Mouse (Mus musculus): ENCODE measurements around the gene Obp2a. TPM values are rescaled to one million over a fixed set of nuclear protein-coding genes. Genes with fewer than 3 reads are reported as not detected.
"Not testable (repeated sequence)": the region's sequence is repeated elsewhere in the genome, so short reads cannot be mapped to it uniquely, and the experiment has no call there.

Gene Obp2a
- total RNA-seq (2021): not detected
- long read RNA-seq, experiment 1: 0 reads
- long read RNA-seq, experiment 2: 0 reads

DNA sequence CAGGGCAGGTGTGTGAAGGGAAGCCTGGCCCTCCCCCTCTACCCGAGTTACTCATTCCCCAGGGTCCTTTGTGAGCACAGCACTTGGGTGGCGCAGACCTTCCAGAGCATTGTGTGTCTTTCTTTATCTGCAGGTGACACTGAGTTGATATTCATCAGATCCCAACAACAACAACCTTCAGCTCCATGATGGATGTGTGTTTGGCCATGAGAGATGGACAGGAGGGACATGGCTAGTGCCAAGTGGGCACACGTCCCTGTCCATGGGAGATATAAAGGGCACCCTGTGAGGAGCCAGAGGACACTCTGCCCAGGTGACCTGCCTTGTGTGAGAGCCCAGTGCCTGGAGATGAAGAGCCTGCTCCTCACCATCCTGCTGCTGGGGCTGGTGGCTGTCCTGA, at the start of gene Obp2a:
Gene Obp2a, plus strand, starts transcription at position 301 of the 400 bp plus-strand sequence.
- intact Hi-C loops (cut with DNase I); DNase-seq (ENCODE audit: low spot score in 2 of 2): not testable (repeated sequence)

DNA sequence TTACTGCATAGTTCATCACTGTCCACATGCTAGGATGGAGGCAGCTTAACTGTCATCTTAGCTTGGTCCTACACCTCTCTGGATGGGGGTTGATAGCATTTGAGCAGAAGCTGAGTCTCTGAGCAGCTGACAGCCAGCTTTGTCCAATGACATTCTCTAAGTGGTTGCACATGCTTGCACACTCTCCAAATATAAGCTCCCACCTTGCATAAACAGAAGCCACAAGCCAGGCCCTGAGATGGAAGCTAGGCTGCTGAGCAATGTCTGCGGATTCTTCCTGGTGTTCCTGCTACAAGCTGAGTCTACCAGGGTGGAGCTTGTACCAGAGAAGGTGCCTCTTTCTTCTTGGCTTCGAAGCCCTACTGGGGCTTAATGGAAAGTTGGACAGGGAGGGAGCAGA, 46.9 kb upstream of the Obp2a start, which contains the start of gene Lcn8:
Gene Lcn8, plus strand, starts transcription at position 219 of the 400 bp plus-strand sequence.
- intact Hi-C loops (cut with DNase I): no loop called here

GRCm38 (mm10) chr2:25654502-25654901, 45.3 kb upstream of the Obp2a start:
- intact Hi-C loops (cut with DNase I): no loop called here
- no peak for DNase-seq (ENCODE audit: low spot score in 2 of 2)

More for the DNA sequence above, 46.9 kb upstream of the Obp2a start, which contains the start of gene Lcn8:
- no peak for DNase-seq (ENCODE audit: low spot score in 2 of 2)

- intact Hi-C loops (cut with DNase I): no loop called here
- peak; percentile 12 to 20 for DNase-seq (ENCODE audit: low spot score in 2 of 2)
Observed at GRCm38 (mm10) chr2:25656691-25657090, 43.2 kb upstream of the Obp2a start.

DNA sequence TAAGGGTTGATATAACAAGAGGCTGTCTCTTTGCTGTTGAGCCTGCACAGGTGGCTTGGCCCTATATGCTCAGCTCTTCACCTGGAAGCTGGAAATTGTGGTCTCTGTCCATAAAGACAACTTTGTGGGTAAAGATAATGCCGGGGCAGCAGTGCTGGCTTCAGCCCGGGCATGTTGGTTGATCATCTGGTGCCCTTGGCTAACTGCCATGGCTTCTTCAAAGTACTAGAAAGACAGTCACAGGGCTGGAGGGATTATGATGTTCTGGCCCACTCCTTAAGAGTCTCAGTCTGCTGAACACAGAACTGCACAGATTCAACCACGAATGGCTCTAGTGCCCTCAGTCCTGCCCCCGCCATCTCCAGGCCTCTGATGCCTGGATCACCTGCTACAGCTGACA, 42.6 kb upstream of the Obp2a start:
- intact Hi-C loops (cut with DNase I): no loop called here
- no peak for DNase-seq (ENCODE audit: low spot score in 2 of 2)

GRCm38 (mm10) chr2:25657652-25658051, 42.2 kb upstream of the Obp2a start, which contains the start of gene Lcn5:
Gene Lcn5 (plus strand): TSS chr2:25657952.
- intact Hi-C loops (cut with DNase I): no loop called here
- DNase-seq (ENCODE audit: low spot score in 2 of 2): no peak

DNA sequence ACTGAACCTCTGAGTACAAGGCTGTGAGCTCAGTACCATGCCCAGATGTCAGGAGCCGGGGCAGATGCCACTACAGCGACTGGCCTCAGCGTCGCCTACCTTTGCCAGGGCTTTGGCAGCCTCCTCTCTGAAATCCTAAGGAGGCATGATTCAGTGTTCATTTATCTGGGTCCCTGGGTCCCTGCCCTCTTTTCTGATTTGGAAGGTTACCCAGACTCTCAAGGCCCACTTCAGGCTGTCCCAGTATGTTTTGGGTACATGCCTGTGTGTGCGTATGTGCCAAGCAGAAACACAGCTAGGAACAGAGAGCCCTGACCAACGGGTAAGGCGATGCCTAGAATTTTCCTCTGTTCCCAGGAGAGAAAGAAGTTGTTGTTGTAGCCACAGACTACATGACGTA, 39.6 kb upstream of the Obp2a start:
- intact Hi-C loops (cut with DNase I): no loop called here
- DNase-seq (ENCODE audit: low spot score in 2 of 2): no peak

DNA sequence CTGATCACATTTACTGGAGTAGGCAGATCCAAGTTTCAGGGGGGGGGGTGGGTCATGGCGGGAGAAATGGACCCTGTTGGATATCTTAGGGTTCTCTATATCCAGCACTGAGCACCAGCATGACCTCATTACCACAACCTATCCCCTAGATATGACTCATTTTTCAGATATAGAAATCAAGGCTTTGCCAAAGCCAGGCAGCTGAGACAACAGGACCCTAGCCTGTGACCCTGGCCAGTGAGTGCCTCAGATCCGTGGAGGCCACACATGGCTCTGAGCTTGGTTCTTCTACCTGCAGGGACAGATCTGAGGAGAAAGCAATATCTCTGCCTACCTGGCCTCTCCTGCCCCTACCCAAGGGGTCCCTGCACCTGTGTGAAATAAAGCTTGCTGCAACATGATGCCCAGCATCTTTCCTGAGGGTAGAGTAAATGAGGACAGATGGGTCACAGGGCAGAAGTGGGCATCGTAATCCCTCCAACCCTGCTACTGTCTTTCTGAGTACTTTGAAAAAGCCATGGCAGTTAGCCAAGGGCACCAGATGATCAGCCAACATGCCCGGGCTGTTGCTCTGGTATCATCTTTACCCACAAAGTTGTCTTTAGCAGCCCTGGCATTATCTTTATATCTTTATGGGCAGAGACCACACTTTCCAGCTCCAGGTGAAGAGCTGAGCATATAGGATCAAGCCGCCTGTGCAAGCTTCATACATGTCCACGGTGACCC, 38.4 kb upstream of the Obp2a start:
- intact Hi-C loops (cut with DNase I): no loop called here
- no peak for DNase-seq (ENCODE audit: low spot score in 2 of 2)

- peak; percentile 52 to 62 for DNase-seq (ENCODE audit: low spot score in 2 of 2)
- intact Hi-C loops (cut with DNase I): no loop called here
Observed at GRCm38 (mm10) chr2:25663511-25663910, 36.3 kb upstream of the Obp2a start.

GRCm38 (mm10) chr2:25664125-25664524, 35.7 kb upstream of the Obp2a start:
- intact Hi-C loops (cut with DNase I): no loop called here
- DNase-seq (ENCODE audit: low spot score in 2 of 2): no peak

DNA sequence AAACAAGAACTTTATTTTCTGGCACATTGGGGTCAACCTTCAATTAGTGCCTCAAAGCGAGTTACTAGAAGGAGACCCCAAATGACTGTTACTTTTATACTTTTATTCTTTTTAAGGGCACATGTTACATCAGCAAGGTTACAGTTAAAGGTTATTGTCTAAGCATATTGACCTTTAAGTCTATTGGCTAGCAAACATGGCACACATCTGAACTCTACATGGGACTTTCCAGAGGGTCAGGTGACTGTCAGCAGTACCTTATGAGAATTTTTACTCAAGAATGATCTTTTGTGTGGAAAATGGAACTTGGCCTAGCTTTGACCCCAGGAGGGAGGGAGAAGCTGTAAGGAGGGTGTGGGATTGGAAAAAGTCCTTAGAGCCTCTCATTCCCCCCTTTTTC, 33.3 kb upstream of the Obp2a start:
- intact Hi-C loops (cut with DNase I): no loop called here
- DNase-seq (ENCODE audit: low spot score in 2 of 2): no peak

- no peak for DNase-seq (ENCODE audit: low spot score in 2 of 2)
- intact Hi-C loops (cut with DNase I): no loop called here
Observed at GRCm38 (mm10) chr2:25676486-25676885, 23.4 kb upstream of the Obp2a start, which contains the start of gene Lcn6. Gene Lcn6 (plus strand): TSS chr2:25676786.

DNA sequence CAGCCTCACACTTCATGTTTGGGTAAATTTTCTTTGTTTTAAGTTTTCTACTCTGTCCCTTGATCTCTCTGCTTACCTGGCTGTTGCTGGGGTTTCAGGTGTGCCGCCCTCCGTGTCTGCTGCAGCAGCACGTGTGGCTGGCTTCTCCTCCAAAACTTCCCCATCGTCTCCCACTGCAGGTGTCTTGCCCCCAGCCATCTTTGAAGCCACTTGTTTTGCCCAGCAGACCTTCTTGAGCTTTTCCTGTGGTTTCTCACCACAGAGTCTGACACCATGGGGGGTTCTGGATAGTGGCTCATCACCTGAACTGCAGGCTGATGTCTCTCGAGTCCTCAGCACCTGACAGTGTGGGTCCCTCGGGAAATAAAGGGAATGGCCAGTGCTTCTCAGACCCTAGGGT, 20.3 kb upstream of the Obp2a start:
- DNase-seq (ENCODE audit: low spot score in 2 of 2): no peak
- intact Hi-C loops (cut with DNase I): no loop called here

- DNase-seq (ENCODE audit: low spot score in 2 of 2): no peak
- intact Hi-C loops (cut with DNase I): no loop called here
Observed at GRCm38 (mm10) chr2:25682426-25682825, 17.4 kb upstream of the Obp2a start, which contains the start of gene Lcn10. Gene Lcn10 (plus strand): TSS chr2:25682726.

DNA sequence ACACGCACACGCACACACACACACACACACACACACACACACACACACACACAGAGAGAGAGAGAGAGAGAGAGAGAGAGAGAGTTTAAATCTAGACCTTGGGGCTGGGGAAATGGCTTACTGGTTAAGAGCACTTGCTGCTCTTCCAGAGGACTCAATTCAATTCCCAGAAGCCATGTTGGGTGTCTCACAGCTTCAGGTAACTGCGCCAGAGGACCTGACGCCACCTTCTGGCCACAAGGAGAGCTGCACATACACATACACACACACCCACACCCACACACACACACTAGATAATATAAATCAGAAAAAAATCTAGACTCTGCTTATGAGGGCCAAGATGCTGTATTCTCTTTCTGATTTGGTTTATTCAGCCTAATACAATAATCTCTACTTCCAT, 12.9 kb upstream of the Obp2a start:
- intact Hi-C loops (cut with DNase I): no loop called here

GRCm38 (mm10) chr2:25694605-25695004, 5.2 kb upstream of the Obp2a start:
- peak; percentile 28 to 72 for DNase-seq (ENCODE audit: low spot score in 2 of 2)
- intact Hi-C loops (cut with DNase I): no loop called here

More for the DNA sequence above, 12.9 kb upstream of the Obp2a start:
- no peak for DNase-seq (ENCODE audit: low spot score in 2 of 2)

DNA sequence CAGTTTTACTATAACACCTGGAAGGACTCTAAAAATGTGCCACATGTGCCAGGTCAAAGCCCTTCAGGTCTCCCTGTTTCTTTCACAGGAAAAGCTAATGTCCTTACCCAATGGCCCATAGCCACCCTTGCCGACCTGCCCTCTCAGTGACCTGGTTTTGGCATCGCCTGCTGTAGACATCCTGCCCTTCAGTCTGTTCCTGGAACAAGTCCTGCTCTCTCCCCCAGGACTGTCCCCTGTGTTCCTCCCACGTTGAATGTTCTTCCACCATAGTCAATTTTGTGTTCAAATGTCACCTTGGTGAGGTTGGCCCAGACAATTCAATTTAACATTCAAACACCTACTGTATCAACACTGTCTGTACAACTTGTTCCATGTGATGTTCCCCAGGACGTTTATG, 2.9 kb upstream of the Obp2a start:
- intact Hi-C loops (cut with DNase I): no loop called here
- DNase-seq (ENCODE audit: low spot score in 2 of 2): no peak

DNA sequence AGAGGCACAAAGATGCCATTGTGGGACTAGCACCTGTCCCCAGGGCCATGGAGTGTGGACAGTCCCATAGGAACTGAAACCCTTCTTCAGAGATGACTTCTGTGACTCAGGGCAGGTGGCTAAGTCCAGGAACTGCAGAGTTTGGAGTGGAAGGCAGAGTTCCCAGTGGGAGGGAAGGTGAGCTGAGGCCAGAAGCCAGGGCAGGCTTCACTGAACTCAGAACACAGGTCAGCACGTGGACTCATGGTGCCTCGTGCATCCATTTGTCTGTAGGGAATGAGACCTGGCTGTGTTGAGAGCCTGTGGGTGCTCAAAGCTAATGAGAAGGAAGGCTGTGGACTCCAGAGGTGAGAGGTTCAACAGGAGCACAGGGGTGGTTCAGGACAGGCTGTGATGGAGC, 1.1 kb upstream of the Obp2a start:
- no peak for DNase-seq (ENCODE audit: low spot score in 2 of 2)

GRCm38 (mm10) chr2:25701001-25701400, 1.2 kb downstream of the Obp2a start:
- no peak for DNase-seq (ENCODE audit: low spot score in 2 of 2)
- intact Hi-C loops (cut with DNase I): no loop called here

More for the DNA sequence above, 1.1 kb upstream of the Obp2a start:
- intact Hi-C loops (cut with DNase I): no loop called here

DNA sequence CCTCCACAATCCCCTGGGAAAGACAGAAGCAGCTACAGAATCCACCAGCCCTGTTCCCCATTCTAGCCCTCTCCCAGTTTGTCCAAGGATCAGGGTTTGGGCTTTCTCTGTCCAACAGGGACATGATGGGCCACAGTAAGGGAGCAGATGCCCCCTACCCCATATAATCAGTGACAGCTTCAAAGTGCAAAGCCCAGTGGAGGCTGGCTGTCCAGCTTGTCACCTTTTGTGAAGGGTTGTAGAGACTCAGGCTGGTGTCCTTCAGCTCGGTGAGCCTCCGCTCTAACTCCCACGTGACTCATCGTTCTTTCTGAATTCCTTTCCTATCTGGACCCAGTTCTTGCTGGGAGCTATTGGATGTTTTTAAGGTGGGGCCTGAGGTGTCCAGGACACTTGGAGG, 3.9 kb downstream of the Obp2a start:
- intact Hi-C loops (cut with DNase I): no loop called here
- DNase-seq (ENCODE audit: low spot score in 2 of 2): no peak

Measured in left cerebral cortex, postnatal 14 days (tissue).